Mouse (Mus musculus) olfactory bulb, adult 2 months (tissue): ENCODE data around the gene Slc27a4.

Experiments
- CTCF ChIP-seq: fragments of 200-500 bp; IDR thresholded peaks from 2 replicates; pipeline ENCODE4 v1.5.1; 2012; ENCODE audit warnings: low read depth, mild to moderate bottlenecking, low read length, moderate library complexity; ENCODE audit not compliant: insufficient read depth
- POLR2A ChIP-seq: fragments of 200-500 bp; IDR thresholded peaks from 2 replicates; pipeline ENCODE4 v1.6.1; 2012; ENCODE audit warnings: mild to moderate bottlenecking, low read depth, low read length, moderate library complexity; ENCODE audit not compliant: insufficient read depth

GRCm38 (mm10) chr2:29803400-29803831, 982 bp downstream of the Slc27a4 start:
- TF ChIP-seq POLR2A (no peak), CTCF (no peak)
